Mouse (Mus musculus): ENCODE measurements around the gene Arhgef26.

GRCm38 (mm10) chr3:62417458-62417857 is 79.3 kb downstream of the Arhgef26 start:
- TF ChIP-seq CTCF (IDR thresholded peaks at IDR 0.05; ENCODE audit: low read depth), result no peak
- TF ChIP-seq EP300 (IDR thresholded peaks at IDR 0.05; ENCODE audit: low read depth), result no peak
